Mouse (Mus musculus) stomach, postnatal 0 days (tissue): ENCODE results near the gene Srarp.

Experiments used
- CTCF ChIP-seq: IDR thresholded peaks from 2 replicates; pipeline ENCODE4 v1.5.1; 2016; ENCODE audit warnings: antibody characterized with exemption, low read depth, mild to moderate bottlenecking, moderate library complexity
- EP300 ChIP-seq: optimal IDR thresholded peaks from 2 replicates; pipeline ENCODE3; 2016; ENCODE audit warnings: antibody characterized with exemption

DNA sequence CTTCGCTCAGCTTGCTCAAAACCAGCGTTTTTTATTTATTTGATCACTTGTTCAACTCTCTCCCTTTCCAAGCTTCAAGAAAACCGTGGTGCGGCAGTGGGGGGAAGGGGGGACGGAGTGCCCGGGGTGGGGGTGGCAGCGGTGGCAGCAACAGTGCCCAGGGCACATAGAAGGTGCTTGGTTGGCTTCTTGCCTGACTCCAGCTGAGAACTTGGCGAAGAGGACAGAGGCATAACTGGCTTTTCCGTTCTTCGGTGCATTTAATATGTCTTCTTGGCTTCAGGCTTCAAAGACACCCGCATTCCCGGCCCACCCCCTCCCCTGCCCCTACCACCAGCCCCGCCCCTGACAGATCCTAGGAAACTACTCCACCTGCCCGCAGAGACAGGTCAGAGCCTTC is 3.2 kb downstream of the Srarp start:
- no peak for TF ChIP-seq CTCF
- no peak for TF ChIP-seq EP300
